Mouse (Mus musculus): Measurements from ENCODE around the gene Krt25. TPM values are rescaled to one million over a fixed set of nuclear protein-coding genes. Genes with fewer than 3 reads are reported as not detected.
A peak's percentile ranks its signal among the peaks of the same experiment; 100 is the strongest.

Krt25 gene
- polyA plus RNA-seq (2015; fragmentation: Nextera tagmentation; extraction: Ambion mirVana), result 0.14 and 0.29 TPM in 2 replicates

DNA sequence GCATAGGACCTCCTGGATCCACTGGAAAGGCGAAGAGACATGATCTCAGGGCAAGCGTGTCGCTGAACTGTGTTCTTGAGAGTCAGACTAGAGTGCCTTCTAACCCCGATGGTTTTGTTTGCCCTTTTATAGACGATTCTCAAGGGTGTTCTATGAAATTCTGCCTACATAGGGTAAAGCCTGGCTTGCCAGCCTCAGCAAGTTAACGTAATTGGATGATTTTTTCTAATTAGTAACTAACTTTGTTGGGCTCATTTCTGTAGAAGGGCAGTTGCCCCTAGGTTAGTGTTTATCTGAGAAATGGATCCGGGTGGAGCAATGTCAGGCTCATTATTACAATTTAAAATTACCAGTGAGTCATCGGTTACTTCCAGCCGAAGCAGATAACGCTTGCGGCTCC is at the start of gene Krt25:
TSS of gene Krt25 (minus strand) at position 101 of the 400 bp plus-strand sequence.
- WGBS, result 94% methylated on average over 11 of the region's 11 CpGs
- ATAC-seq, result no peak

DNA sequence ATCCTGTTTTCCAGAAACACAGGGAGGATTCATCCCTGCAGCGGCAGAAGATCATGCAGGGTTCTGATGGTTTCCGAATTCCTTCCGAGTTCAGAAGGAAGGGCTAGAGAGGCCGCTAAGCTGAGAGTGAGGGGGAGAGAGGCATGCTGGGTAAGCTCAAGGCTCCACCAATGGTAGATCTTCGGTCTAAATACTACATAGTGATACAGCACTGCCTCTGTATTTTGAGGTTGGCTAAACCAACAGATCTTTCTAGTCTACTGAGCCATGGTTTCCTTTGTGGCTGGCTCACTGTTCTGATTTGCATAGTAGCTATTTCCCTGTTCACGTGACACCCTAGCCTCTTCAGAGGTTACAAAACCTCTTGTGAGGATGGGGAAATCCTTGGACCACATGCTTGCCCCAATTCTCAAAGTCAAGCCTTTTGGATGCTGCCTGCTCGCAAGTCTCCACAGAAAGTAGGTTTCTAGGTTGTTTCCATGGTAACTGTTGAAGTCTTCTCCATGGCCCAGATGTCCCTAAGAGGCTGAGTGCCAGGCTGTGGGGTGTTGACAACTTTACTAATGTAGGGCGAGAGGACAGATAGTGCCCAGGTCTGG is 47.2 kb upstream of the Krt25 start:
- H3K9ac ChIP-seq (ENCODE audit: low read depth, low read length), result no peak overlapping the region
- no peak overlapping the region for H3K4me2 ChIP-seq (ENCODE audit: low read length)
- H3K36me3 ChIP-seq (ENCODE audit: control insufficient read depth, insufficient read depth, low read length), result no peaks in the 10 kb centered on the region
- H3K4me3 ChIP-seq (ENCODE audit: low read depth, low read length), result no peak overlapping the region
- no peaks in the 10 kb centered on the region for H3K9me3 ChIP-seq (replicated peaks; ENCODE audit: control insufficient read depth, low read length, poor library complexity, severe bottlenecking)
- 73% methylated on average over 8 of the region's 8 CpGs for WGBS
- H3K27ac ChIP-seq (ENCODE audit: low read length), result peak overlapping the region; percentile 60; the same call in 1 of the 2 replicates
- H3K27me3 ChIP-seq (ENCODE audit: control insufficient read depth, insufficient read depth, low read depth, low read length), result no peaks in the 10 kb centered on the region
- ATAC-seq, result peak; percentile 64; the same call in 1 of the 2 replicates
- no peaks in the 10 kb centered on the region for H3K4me1 ChIP-seq (ENCODE audit: control insufficient read depth, insufficient read depth, low read length)

More for the DNA sequence above, at the start of gene Krt25:
- Histone ChIP-seq H3K27me3 (ENCODE audit: control insufficient read depth, insufficient read depth, low read depth, low read length) (no peaks in the 10 kb centered on the region), H3K9ac (ENCODE audit: low read depth, low read length) (no peak within 1 kb of the TSS), H3K4me3 (ENCODE audit: low read depth, low read length) (no peak within 1 kb of the TSS), H3K27ac (ENCODE audit: low read length) (no peak within 1 kb of the TSS), H3K9me3 (replicated peaks; ENCODE audit: control insufficient read depth, low read length, poor library complexity, severe bottlenecking) (no peaks in the 10 kb centered on the region), H3K36me3 (ENCODE audit: control insufficient read depth, insufficient read depth, low read length) (no peaks in the 10 kb centered on the region), H3K4me2 (ENCODE audit: low read length) (no peak within 1 kb of the TSS), H3K4me1 (ENCODE audit: control insufficient read depth, insufficient read depth, low read length) (no peaks in the 10 kb centered on the region)

DNA sequence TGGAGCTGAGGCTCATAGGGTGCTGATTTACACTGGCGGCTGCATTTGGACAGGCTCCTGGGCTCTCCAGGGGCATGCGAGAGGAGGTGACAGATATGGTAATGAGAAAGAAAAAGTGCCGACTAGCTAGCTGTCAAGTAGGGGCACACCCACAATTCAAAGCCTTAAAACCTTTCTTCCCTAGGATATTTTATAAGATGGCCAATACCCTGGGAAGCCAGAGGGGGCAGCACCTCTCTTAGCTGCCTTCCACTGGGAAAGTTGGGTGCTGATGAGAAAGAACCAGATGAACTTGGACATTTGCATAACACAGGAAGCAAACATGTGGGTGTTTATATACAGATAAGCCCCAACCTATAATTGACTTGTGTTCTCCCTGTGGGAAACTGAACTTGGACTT is 46.5 kb upstream of the Krt25 start:
- ATAC-seq, result no peak
- H3K9ac ChIP-seq (ENCODE audit: low read depth, low read length), result no peak overlapping the region
- H3K36me3 ChIP-seq (ENCODE audit: control insufficient read depth, insufficient read depth, low read length), result no peaks in the 10 kb centered on the region
- no peak overlapping the region for H3K27ac ChIP-seq (ENCODE audit: low read length)
- WGBS, result 14% methylated on average over 3 of the region's 3 CpGs
- no peaks in the 10 kb centered on the region for H3K9me3 ChIP-seq (replicated peaks; ENCODE audit: control insufficient read depth, low read length, poor library complexity, severe bottlenecking)
- H3K4me3 ChIP-seq (ENCODE audit: low read depth, low read length), result no peak overlapping the region
- H3K4me1 ChIP-seq (ENCODE audit: control insufficient read depth, insufficient read depth, low read length), result no peaks in the 10 kb centered on the region
- no peak overlapping the region for H3K4me2 ChIP-seq (ENCODE audit: low read length)
- H3K27me3 ChIP-seq (ENCODE audit: control insufficient read depth, insufficient read depth, low read depth, low read length), result no peaks in the 10 kb centered on the region

DNA sequence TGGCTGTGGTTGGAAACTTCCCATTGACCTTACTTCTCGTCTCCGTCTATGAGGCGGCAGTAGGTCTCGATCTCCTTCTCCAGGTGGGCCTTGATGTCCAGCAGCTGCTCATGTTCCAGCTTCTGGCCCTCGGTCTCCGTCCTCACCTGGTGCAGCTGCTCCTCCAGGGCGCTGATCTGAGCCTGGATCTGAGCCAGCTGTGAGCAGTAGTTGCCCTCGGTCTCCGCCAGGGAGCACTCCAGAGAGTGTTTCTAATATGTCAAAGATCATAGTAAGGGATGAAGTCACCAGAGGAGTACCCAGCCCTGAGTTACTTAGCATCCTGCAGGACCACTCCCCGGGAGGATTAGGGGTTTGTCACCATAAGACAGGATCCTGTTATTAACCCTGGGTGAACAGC is 44.0 kb upstream of the Krt25 start:
- no peak overlapping the region for H3K9ac ChIP-seq (ENCODE audit: low read depth, low read length)
- 44% methylated on average over 10 of the region's 10 CpGs for WGBS

DNA sequence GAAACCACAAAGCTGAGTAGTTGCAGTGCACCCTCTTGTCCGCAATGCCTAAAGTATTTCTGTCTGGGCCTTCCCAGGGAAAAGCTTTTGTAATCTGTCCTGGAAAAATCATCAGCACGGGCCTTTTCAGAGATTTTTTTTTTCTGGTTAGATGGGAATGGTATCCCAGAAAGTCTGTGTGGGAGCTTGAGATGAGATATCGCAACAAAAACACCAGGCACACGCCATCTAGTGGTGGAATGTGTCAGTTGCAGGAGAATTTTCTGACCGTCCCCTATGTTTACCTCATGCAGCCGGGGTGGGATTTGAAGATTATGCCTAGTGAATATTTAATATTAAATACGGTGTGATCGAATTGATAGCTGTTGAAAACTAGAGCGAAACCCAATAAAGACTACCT is 41.7 kb upstream of the Krt25 start:
- Histone ChIP-seq H3K9ac (ENCODE audit: low read depth, low read length) (no peak overlapping the region), H3K4me1 (ENCODE audit: control insufficient read depth, insufficient read depth, low read length) (no peaks in the 10 kb centered on the region), H3K4me2 (ENCODE audit: low read length) (no peak overlapping the region), H3K9me3 (replicated peaks; ENCODE audit: control insufficient read depth, low read length, poor library complexity, severe bottlenecking) (no peaks in the 10 kb centered on the region), H3K27me3 (ENCODE audit: control insufficient read depth, insufficient read depth, low read depth, low read length) (no peaks in the 10 kb centered on the region), H3K4me3 (ENCODE audit: low read depth, low read length) (no peak overlapping the region), H3K27ac (ENCODE audit: low read length) (no peak overlapping the region), H3K36me3 (ENCODE audit: control insufficient read depth, insufficient read depth, low read length) (no peaks in the 10 kb centered on the region)
- no peak for ATAC-seq
- 20% methylated on average over 9 of the region's 9 CpGs for WGBS

More for the DNA sequence above, 44.0 kb upstream of the Krt25 start:
- no peaks in the 10 kb centered on the region for H3K27me3 ChIP-seq (ENCODE audit: control insufficient read depth, insufficient read depth, low read depth, low read length)
- no peak overlapping the region for H3K4me2 ChIP-seq (ENCODE audit: low read length)
- no peak overlapping the region for H3K27ac ChIP-seq (ENCODE audit: low read length)
- no peaks in the 10 kb centered on the region for H3K4me1 ChIP-seq (ENCODE audit: control insufficient read depth, insufficient read depth, low read length)
- no peaks in the 10 kb centered on the region for H3K9me3 ChIP-seq (replicated peaks; ENCODE audit: control insufficient read depth, low read length, poor library complexity, severe bottlenecking)
- no peaks in the 10 kb centered on the region for H3K36me3 ChIP-seq (ENCODE audit: control insufficient read depth, insufficient read depth, low read length)
- no peak for ATAC-seq
- no peak overlapping the region for H3K4me3 ChIP-seq (ENCODE audit: low read depth, low read length)

DNA sequence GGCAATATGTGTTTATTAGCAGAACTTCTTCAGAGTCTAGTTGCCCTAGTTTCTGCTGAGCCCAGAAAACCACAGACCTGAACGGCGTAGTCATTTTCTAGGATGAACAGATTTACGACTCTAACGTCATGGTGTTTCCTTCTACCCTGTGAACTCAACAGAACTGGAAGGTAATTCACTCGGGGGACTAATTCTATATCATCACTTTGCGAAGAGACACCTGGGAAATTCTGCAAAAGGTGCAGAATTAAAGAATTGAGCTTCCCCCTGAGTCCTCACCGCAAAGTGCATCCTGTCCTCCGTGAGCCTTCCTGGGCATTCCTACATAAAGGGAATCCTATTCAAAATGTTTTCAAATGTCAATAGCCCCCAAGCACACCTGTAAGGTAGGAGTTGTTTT is 38.7 kb upstream of the Krt25 start:
- 90% methylated on average over 8 of the region's 8 CpGs for WGBS

DNA sequence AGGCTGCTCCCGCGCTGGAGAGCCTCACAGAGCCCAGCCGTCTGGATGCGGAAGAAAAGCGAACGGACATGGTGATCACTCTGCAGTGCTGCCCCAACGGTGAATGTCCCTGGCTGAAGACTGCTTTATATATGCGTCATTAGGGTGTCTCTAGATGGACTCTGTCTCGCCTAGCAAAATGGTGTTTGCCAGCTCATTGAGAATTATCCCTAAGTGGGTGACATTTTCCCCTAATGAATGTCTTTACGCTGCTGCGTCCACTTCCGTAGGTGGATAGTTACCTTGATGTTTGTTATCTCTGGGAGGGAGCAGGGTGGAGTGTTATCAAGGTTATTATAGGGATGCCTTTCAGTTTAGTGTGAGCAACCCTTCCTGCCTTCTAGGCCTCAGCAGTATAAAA is 28.3 kb upstream of the Krt25 start, which contains the start of gene Krt27:
TSS of gene Krt27 (minus strand) at position 101 of the 400 bp plus-strand sequence.
- no peaks in the 10 kb centered on the region for H3K9me3 ChIP-seq (replicated peaks; ENCODE audit: control insufficient read depth, low read length, poor library complexity, severe bottlenecking)
- H3K9ac ChIP-seq (ENCODE audit: low read depth, low read length), result no peak within 1 kb of the TSS
- no peaks in the 10 kb centered on the region for H3K36me3 ChIP-seq (ENCODE audit: control insufficient read depth, insufficient read depth, low read length)
- no peak for ATAC-seq
- no peak within 1 kb of the TSS for H3K4me2 ChIP-seq (ENCODE audit: low read length)
- no peaks in the 10 kb centered on the region for H3K4me1 ChIP-seq (ENCODE audit: control insufficient read depth, insufficient read depth, low read length)
- 80% methylated on average over 12 of the region's 12 CpGs for WGBS
- no peak within 1 kb of the TSS for H3K27ac ChIP-seq (ENCODE audit: low read length)
- no peak within 1 kb of the TSS for H3K4me3 ChIP-seq (ENCODE audit: low read depth, low read length)
- no peaks in the 10 kb centered on the region for H3K27me3 ChIP-seq (ENCODE audit: control insufficient read depth, insufficient read depth, low read depth, low read length)

More for the DNA sequence above, 38.7 kb upstream of the Krt25 start:
- no peaks in the 10 kb centered on the region for H3K36me3 ChIP-seq (ENCODE audit: control insufficient read depth, insufficient read depth, low read length)
- H3K4me1 ChIP-seq (ENCODE audit: control insufficient read depth, insufficient read depth, low read length), result no peaks in the 10 kb centered on the region
- no peak for ATAC-seq
- H3K9ac ChIP-seq (ENCODE audit: low read depth, low read length), result no peak overlapping the region
- no peaks in the 10 kb centered on the region for H3K9me3 ChIP-seq (replicated peaks; ENCODE audit: control insufficient read depth, low read length, poor library complexity, severe bottlenecking)
- no peaks in the 10 kb centered on the region for H3K27me3 ChIP-seq (ENCODE audit: control insufficient read depth, insufficient read depth, low read depth, low read length)
- H3K4me2 ChIP-seq (ENCODE audit: low read length), result no peak overlapping the region
- H3K27ac ChIP-seq (ENCODE audit: low read length), result no peak overlapping the region
- no peak overlapping the region for H3K4me3 ChIP-seq (ENCODE audit: low read depth, low read length)

DNA sequence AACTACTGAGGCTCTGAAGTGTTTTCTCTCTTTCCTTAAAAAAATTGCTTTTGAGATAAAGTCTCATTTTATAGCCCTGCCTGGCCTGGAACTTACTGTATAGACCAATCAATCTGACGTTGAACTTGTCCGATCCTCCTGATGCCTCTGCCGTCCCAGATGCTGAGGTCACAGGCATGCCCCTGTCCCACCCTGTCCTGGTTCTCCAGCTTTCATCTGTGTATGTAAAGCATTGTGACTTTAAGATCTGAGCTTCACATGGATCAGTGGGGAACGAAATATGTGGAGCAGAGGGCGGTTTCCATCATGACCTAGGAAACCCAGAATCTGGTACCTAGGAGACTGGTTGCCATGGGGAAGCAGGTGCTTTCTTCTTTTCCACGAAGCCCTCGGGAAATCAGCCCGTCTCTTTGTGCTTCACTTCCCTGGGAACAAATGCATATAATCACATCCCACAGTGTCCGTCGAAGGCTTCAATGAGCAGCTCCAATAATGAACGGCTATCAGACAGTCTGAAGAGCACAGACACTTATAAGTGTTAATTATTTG is 16.6 kb upstream of the Krt25 start:
- no peak overlapping the region for H3K4me3 ChIP-seq (ENCODE audit: low read depth, low read length)
- no peaks in the 10 kb centered on the region for H3K36me3 ChIP-seq (ENCODE audit: control insufficient read depth, insufficient read depth, low read length)
- peaks cover 7% of the 10 kb centered on the region; the same call in 1 of the 2 replicates for H3K4me1 ChIP-seq (ENCODE audit: control insufficient read depth, insufficient read depth, low read length)
- no peak overlapping the region; the same call in 1 of the 2 replicates for H3K9ac ChIP-seq (ENCODE audit: low read depth, low read length)
- ATAC-seq, result no peak
- H3K4me2 ChIP-seq (ENCODE audit: low read length), result peak overlapping the region; percentile 19
- no peaks in the 10 kb centered on the region for H3K27me3 ChIP-seq (ENCODE audit: control insufficient read depth, insufficient read depth, low read depth, low read length)
- H3K27ac ChIP-seq (ENCODE audit: low read length), result peak overlapping the region; percentile 20; the same call in 1 of the 2 replicates
- no peaks in the 10 kb centered on the region for H3K9me3 ChIP-seq (replicated peaks; ENCODE audit: control insufficient read depth, low read length, poor library complexity, severe bottlenecking)
- 12% methylated on average over 11 of the region's 11 CpGs for WGBS

DNA sequence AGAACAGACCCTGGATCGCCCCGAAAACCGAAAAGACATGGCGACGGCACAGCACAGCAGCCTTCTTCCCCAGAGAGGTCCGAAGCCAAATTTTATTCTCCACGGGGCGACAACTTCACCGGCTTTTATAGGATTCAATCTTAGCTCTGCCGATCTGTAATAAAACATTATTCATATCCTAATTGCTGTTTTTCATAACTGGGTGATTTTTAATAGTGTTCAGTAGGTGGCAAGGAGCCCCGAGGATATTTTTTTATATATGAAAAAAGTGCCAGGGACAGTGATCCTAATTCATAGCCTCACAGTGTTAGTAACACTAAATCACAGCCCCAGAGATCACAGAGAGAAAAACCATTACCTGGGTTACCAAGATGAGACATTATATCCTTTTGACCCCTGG is 15.1 kb upstream of the Krt25 start, which contains the start of gene Krt26:
TSS of gene Krt26 (minus strand) at position 101 of the 400 bp plus-strand sequence.
- Histone ChIP-seq H3K4me3 (ENCODE audit: low read depth, low read length) (no peak within 1 kb of the TSS), H3K27ac (ENCODE audit: low read length) (no peak within 1 kb of the TSS), H3K4me2 (ENCODE audit: low read length) (no peak within 1 kb of the TSS), H3K36me3 (ENCODE audit: control insufficient read depth, insufficient read depth, low read length) (no peaks in the 10 kb centered on the region), H3K4me1 (ENCODE audit: control insufficient read depth, insufficient read depth, low read length) (peaks cover 8% of the 10 kb centered on the region; the same call in 1 of the 2 replicates), H3K9me3 (replicated peaks; ENCODE audit: control insufficient read depth, low read length, poor library complexity, severe bottlenecking) (no peaks in the 10 kb centered on the region), H3K9ac (ENCODE audit: low read depth, low read length) (no peak within 1 kb of the TSS), H3K27me3 (ENCODE audit: control insufficient read depth, insufficient read depth, low read depth, low read length) (no peaks in the 10 kb centered on the region)
- WGBS, result 93% methylated on average over 11 of the region's 11 CpGs
- no peak for ATAC-seq

All from midbrain, embryonic 16.5 days (tissue).